Mouse (Mus musculus) erythroblast, embryonic 14.5 days (primary cell): ENCODE data around the gene Ddi2.

Source experiments
- GATA1 ChIP-seq: IDR thresholded peaks from 2 replicates; pipeline ENCODE4 v1.6.1; 2012; ENCODE audit warnings: low read length, inconsistent platforms, mixed read lengths
- TAL1 ChIP-seq: IDR thresholded peaks from 3 replicates; pipeline ENCODE4 v1.6.1; 2012; ENCODE audit warnings: low read length, inconsistent platforms, mixed read lengths

DNA sequence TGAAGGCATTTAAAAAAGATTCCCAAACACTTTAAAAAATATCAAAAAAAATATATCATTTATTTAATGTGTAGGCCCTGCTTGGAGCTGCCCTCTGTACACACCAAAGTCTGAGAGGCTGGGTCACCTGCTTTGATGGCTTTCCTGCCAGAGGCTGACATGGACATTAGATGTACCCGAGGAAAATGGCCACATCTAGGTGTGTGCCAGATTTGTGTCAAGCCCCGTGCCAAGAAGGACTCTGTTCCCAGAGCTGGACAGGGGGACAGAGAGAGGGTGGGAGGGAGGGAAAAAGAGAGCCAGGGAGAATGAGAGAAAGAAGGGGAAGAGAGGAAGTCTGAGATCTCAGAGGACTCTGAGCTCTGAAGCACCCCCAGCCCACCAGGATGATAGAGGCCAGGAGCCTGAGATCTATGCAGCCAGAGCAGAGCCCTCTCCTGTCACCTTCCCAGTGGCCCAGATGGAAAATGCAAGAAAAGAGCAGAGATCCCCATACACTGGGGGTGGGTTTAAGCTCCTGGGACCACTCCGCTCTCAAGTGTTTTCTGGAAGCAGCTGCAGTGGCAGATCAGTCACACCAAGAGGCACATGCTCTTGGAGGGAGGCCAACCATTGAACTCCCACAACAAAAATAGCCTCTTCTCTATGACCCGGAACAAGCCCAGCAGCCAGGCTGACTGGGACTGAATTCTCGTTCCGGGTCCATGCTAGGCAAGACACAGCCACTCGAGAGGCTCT, 79.9 kb downstream of the Ddi2 start:
- TF ChIP-seq TAL1 (no peak), GATA1 (no peak)
